Mouse (Mus musculus) lung, postnatal 0 days (tissue): ENCODE data around the gene Lgals12.

Experiments
- CTCF ChIP-seq: IDR thresholded peaks from 2 replicates; pipeline ENCODE4 v1.5.1; 2016; ENCODE audit warnings: antibody characterized with exemption, mild to moderate bottlenecking
- EP300 ChIP-seq: IDR thresholded peaks from 2 replicates; pipeline ENCODE4 v1.6.1; 2016; ENCODE audit warnings: antibody characterized with exemption, mild to moderate bottlenecking, control low read depth

DNA sequence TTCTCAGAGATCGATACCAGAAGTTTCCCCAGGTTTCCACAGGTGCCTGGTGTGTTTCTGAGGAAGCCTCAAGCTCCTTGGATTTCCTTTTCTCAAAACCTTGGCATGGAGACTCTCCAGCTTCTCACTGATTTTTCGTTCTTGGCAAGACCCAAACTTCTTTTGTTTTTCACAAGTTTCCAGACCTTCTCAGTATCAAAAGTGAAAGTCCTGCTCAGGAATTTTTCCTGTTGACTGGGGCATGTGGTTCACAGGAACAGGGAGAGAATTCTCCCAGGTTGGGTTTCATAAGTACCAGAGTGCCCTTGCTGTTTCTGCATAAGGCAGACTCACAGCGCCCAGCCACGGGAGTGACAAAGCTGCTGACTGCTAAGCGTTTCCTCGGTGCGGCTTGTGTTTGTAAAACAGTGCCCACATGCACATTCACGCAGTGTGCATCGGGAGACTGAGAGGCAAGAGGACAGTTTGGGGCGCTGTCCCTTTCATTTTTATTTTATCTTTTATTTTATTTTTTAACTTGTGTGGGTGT, 44.3 kb downstream of the Lgals12 start:
- TF ChIP-seq CTCF (no peak), EP300 (no peak)
